Mouse (Mus musculus): ENCODE measurements around the gene Gstcd. TPM values are rescaled to one million over a fixed set of nuclear protein-coding genes. Genes with fewer than 3 reads are reported as not detected.

The Gstcd gene
- total and polyA plus RNA-seq, 2 experiments = 1.2 to 2.1 TPM

DNA sequence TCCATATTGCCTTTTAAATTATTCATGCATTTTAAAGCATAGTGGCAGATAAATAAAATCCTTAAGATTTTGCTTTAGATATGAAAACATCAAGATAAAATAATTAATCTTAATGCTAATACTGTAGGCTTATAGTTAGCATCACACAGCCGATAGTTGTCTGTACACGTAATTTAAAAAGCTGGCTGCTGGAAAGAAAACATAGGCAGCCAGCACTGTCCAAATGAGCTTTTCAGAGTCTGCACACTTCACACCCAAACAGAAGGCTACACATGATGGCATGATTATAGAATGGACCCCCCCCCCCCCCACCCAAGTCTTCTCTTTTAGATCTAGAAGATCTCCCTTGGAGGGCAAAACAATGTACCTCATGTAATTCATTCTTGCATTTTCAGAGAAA lies 109.9 kb downstream of the Gstcd start:
- H3K4me1 ChIP-seq (ENCODE audit: control insufficient read depth, insufficient read depth, low read length) = no peaks in the 10 kb centered on the region
- no peaks in the 10 kb centered on the region for H3K79me2 ChIP-seq (ENCODE audit: control insufficient read depth, insufficient read depth, low read length)
- no peak for TF ChIP-seq POLR2A (IDR thresholded peaks at IDR 0.05; ENCODE audit: extremely low read depth, insufficient read depth, low read length)
- no peak for TF ChIP-seq CTCF (IDR thresholded peaks at IDR 0.05; ENCODE audit: low read depth, low read length)
- no peak for DNase-seq (ENCODE audit: extremely low read depth, low read depth, low spot score)
- H3K4me3 ChIP-seq (ENCODE audit: insufficient read depth, low read depth, low read length) = no peak overlapping the region
- H3K27ac ChIP-seq (replicated peaks; ENCODE audit: insufficient read depth, low read depth, low read length) = no peak overlapping the region
- WGBS = 98% methylated on average over 2 of the region's 2 CpGs
- no peaks in the 10 kb centered on the region for H3K27me3 ChIP-seq (ENCODE audit: control insufficient read depth, insufficient read depth, low read length)
- no peaks in the 10 kb centered on the region; the same call in 1 of the 2 replicates for H3K36me3 ChIP-seq (ENCODE audit: control insufficient read depth, insufficient read depth, low read length)
- H3K9ac ChIP-seq (ENCODE audit: low read depth, low read length) = no peak overlapping the region

DNA sequence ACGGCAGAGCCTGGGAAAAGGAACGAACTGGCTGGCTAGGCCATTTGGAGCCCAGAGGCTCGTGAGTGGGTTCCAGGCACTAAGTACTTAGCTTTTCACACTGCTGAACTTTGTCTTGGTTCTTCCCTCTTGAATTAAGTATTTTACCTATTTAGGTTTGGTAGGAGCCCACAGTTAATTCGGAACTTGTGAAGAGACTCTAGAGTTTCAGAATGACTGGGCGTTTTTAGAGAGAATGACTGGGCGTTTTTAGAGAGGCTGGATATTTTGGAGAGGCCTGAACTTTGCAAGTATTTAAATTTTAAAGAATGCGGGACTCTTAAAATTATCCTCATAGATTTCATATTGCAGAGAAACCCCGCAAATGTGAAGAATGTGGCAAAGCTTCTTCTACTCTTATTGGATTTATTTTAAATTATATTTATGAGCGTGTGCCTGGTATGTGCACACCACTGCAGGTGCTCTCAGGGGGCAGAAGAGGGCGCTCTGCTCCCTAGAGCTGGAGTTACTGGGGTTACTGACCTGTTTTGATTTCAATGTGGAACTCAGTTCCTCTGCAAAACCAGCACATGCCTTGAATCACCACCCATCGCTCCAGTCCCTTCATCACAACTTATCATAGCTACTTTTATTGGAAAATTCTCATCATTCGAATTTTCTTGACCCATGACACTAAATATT lies 111.9 kb downstream of the Gstcd start:
- whole genome bisulfite sequencing = 96% methylated on average over 12 of the region's 12 CpGs
- Histone ChIP-seq H3K27ac (replicated peaks; ENCODE audit: insufficient read depth, low read depth, low read length) (no peak overlapping the region), H3K27me3 (ENCODE audit: control insufficient read depth, insufficient read depth, low read length) (no peaks in the 10 kb centered on the region), H3K79me2 (ENCODE audit: control insufficient read depth, insufficient read depth, low read length) (no peaks in the 10 kb centered on the region), H3K4me3 (ENCODE audit: insufficient read depth, low read depth, low read length) (no peak overlapping the region), H3K36me3 (ENCODE audit: control insufficient read depth, insufficient read depth, low read length) (no peaks in the 10 kb centered on the region; the same call in 1 of the 2 replicates), H3K9ac (ENCODE audit: low read depth, low read length) (no peak overlapping the region), H3K4me1 (ENCODE audit: control insufficient read depth, insufficient read depth, low read length) (no peaks in the 10 kb centered on the region)
- no peak for TF ChIP-seq POLR2A (IDR thresholded peaks at IDR 0.05; ENCODE audit: extremely low read depth, insufficient read depth, low read length)
- peak; percentile 23; the same call in 1 of the 2 replicates for TF ChIP-seq CTCF (IDR thresholded peaks at IDR 0.05; ENCODE audit: low read depth, low read length)
- peak; percentile 5 for DNase-seq (ENCODE audit: extremely low read depth, low read depth, low spot score)

DNA sequence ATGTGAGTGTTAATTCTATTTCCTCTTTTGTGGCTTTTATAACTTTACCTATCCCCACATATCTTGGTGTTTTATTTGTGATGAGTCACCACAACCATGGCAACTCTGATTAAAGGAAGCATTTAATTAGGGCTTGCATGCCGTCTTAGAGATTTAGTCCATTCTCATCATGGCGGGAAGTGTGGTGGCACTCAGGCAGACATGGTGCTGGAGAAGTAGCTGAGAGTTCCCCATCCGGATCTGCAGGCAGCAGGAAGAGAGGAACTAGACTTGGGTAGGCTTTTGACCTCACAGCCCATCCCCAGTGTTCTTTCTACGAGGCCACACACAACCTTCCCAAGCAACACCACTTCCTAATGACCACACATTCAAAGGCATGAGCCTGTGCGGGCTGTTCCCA lies 125.6 kb downstream of the Gstcd start:
- no peak overlapping the region for H3K9ac ChIP-seq (ENCODE audit: low read depth, low read length)
- no peaks in the 10 kb centered on the region for H3K79me2 ChIP-seq (ENCODE audit: control insufficient read depth, insufficient read depth, low read length)
- DNase-seq (ENCODE audit: extremely low read depth, low read depth, low spot score) = no peak
- TF ChIP-seq POLR2A (IDR thresholded peaks at IDR 0.05; ENCODE audit: extremely low read depth, insufficient read depth, low read length) (no peak), CTCF (IDR thresholded peaks at IDR 0.05; ENCODE audit: low read depth, low read length) (no peak)
- H3K36me3 ChIP-seq (ENCODE audit: control insufficient read depth, insufficient read depth, low read length) = no peaks in the 10 kb centered on the region
- no peak overlapping the region for H3K4me3 ChIP-seq (ENCODE audit: insufficient read depth, low read depth, low read length)
- no peaks in the 10 kb centered on the region for H3K27me3 ChIP-seq (ENCODE audit: control insufficient read depth, insufficient read depth, low read length)
- WGBS = 78% methylated on average over 5 of the region's 5 CpGs
- H3K27ac ChIP-seq (replicated peaks; ENCODE audit: insufficient read depth, low read depth, low read length) = no peak overlapping the region
- H3K4me1 ChIP-seq (ENCODE audit: control insufficient read depth, insufficient read depth, low read length) = no peaks in the 10 kb centered on the region

DNA sequence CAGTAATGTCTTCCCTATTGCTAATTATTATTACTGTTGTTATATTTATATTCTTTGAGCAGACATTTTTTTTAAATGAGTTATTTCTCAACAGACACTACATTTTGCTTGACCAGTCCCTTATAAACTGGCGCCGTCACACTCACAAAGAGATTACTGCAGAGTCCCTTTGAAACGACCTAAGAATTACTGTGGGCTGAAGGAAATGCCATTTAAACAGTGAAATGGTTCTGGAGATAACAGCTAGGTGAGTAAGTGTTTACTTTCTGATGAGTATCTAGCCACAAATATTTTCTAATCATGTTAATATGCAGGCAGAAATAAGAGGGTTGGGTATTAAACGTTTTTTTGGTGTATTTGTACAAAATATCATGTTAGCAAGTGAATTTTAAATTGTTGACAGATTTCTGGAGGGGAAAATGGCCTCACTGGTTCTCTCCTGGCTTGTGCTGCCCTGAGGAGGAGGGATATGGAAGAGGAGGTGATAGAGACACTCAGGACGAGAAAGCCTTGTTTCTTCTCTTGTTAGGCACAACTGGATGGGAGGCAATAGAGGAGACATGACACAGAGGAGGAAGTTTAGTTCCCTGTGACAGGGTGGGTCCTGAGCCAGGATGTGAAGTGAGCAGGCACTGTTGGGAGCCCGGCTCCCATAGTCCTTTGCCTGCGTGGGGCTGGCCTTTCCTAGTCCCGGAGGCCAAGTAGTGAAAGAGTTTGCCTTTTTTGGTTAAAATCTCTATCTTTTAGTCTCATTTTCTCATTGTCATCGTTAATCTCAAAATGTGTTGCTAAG lies 126.9 kb downstream of the Gstcd start:
- TF ChIP-seq POLR2A (IDR thresholded peaks at IDR 0.05; ENCODE audit: extremely low read depth, insufficient read depth, low read length) (no peak), CTCF (IDR thresholded peaks at IDR 0.05; ENCODE audit: low read depth, low read length) (no peak)
- no peak overlapping the region for H3K4me3 ChIP-seq (ENCODE audit: insufficient read depth, low read depth, low read length)
- no peak for DNase-seq (ENCODE audit: extremely low read depth, low read depth, low spot score)
- H3K79me2 ChIP-seq (ENCODE audit: control insufficient read depth, insufficient read depth, low read length) = no peaks in the 10 kb centered on the region
- no peak overlapping the region for H3K27ac ChIP-seq (replicated peaks; ENCODE audit: insufficient read depth, low read depth, low read length)
- no peaks in the 10 kb centered on the region for H3K36me3 ChIP-seq (ENCODE audit: control insufficient read depth, insufficient read depth, low read length)
- 69% methylated on average over 9 of the region's 9 CpGs for WGBS
- no peaks in the 10 kb centered on the region for H3K4me1 ChIP-seq (ENCODE audit: control insufficient read depth, insufficient read depth, low read length)
- H3K9ac ChIP-seq (ENCODE audit: low read depth, low read length) = no peak overlapping the region
- no peaks in the 10 kb centered on the region for H3K27me3 ChIP-seq (ENCODE audit: control insufficient read depth, insufficient read depth, low read length)

DNA sequence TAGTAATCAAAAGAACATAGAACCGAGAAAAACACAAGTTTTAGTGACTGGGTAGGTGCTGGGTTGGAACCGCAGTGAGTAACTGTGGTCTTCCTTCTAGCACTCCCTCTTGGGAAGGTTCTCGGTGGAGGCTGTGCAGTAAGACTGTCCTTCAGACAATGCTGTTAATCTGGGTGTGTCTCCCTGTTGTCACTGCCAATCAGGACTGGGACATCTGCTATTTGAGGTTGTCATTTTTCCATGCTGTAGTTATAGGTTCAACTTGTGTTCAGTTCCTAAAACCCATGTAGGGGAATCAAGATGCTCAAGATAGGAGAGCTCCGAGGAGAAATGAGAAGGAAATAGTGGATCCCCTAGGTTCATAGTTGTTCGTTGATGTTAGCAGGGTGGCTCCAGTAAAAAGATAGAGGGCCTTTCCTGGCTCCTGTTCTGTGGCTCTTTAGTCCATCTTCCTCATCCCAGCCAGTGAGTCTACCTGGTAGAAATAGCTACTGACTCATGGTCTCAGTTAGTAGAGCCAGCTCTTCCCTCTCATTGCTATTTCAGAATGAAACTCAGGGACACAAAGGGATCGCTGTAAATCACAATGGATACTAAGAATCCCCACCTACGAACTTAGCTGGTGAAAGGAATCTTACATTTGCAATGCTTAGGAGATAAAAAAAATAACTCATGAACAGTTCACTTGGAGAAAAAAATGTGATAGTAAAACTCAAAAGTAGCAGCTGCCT lies 129.0 kb downstream of the Gstcd start:
- H3K4me1 ChIP-seq (ENCODE audit: control insufficient read depth, insufficient read depth, low read length) = no peaks in the 10 kb centered on the region
- H3K9ac ChIP-seq (ENCODE audit: low read depth, low read length) = no peak overlapping the region
- H3K79me2 ChIP-seq (ENCODE audit: control insufficient read depth, insufficient read depth, low read length) = no peaks in the 10 kb centered on the region
- H3K27me3 ChIP-seq (ENCODE audit: control insufficient read depth, insufficient read depth, low read length) = no peaks in the 10 kb centered on the region
- no peak overlapping the region for H3K4me3 ChIP-seq (ENCODE audit: insufficient read depth, low read depth, low read length)
- no peaks in the 10 kb centered on the region for H3K36me3 ChIP-seq (ENCODE audit: control insufficient read depth, insufficient read depth, low read length)
- DNase-seq (ENCODE audit: extremely low read depth, low read depth, low spot score) = no peak
- TF ChIP-seq POLR2A (IDR thresholded peaks at IDR 0.05; ENCODE audit: extremely low read depth, insufficient read depth, low read length) (no peak), CTCF (IDR thresholded peaks at IDR 0.05; ENCODE audit: low read depth, low read length) (no peak)
- no peak overlapping the region for H3K27ac ChIP-seq (replicated peaks; ENCODE audit: insufficient read depth, low read depth, low read length)
- 90% methylated on average over 7 of the region's 7 CpGs for WGBS

Measured in liver, adult 2 months (tissue).